Mouse (Mus musculus) myocyte (in vitro differentiated cells): ENCODE data around the gene Adgrl1. TPM values are rescaled to one million over a fixed set of nuclear protein-coding genes. Genes with fewer than 3 reads are reported as not detected.

Experiments
- polyA plus RNA-seq: library from polyadenylated mRNA; unstranded; fragments of >200 nt; fragmentation: generic; extraction: Trizol; gene quantifications from one replicate; pipeline ENCODE4 v1.2.1, GENCODE M21; 2012; ENCODE audit warnings: missing spikeins

Adgrl1 gene
- polyA plus RNA-seq, 1 experiment = 11.5 TPM

Other genes starting within 250 kb of the Adgrl1 start
- gene Gipc1, start 247.4 kb upstream of the Adgrl1 start, polyA plus RNA-seq = 85.5 TPM
- gene Ptger1, start 233.4 kb upstream of the Adgrl1 start, polyA plus RNA-seq = 0.78 TPM
- gene Pkn1, start 200.9 kb upstream of the Adgrl1 start, polyA plus RNA-seq = 34.1 TPM
- gene Ddx39, start 184.9 kb upstream of the Adgrl1 start, polyA plus RNA-seq = 113 TPM
- gene Adgre5, start 158.8 kb upstream of the Adgrl1 start, polyA plus RNA-seq = 137 TPM
- gene Gm10644, start 55.1 kb downstream of the Adgrl1 start, polyA plus RNA-seq = 0.11 TPM
- 36.8 TPM for gene Asf1b, start 55.4 kb downstream of the Adgrl1 start, polyA plus RNA-seq
- gene Prkaca, start 72.9 kb downstream of the Adgrl1 start, polyA plus RNA-seq = 181 TPM
- gene Samd1, start 97.6 kb downstream of the Adgrl1 start, polyA plus RNA-seq = 30.6 TPM
- 0.29 TPM for gene 1700067K01Rik, start 101.4 kb downstream of the Adgrl1 start, polyA plus RNA-seq
- 6.1 TPM for gene 2210011C24Rik, start 112.1 kb downstream of the Adgrl1 start, polyA plus RNA-seq
- gene Palm3, start 121.4 kb downstream of the Adgrl1 start, polyA plus RNA-seq = 4.9 TPM
- 0.07 TPM for gene Il27ra, start 142.5 kb downstream of the Adgrl1 start, polyA plus RNA-seq
- gene Rln3, start 144.9 kb downstream of the Adgrl1 start, polyA plus RNA-seq = not detected
- 0.35 TPM for gene Gm10643, start 165.0 kb downstream of the Adgrl1 start, polyA plus RNA-seq
- 9.9 TPM for gene Rfx1, start 166.7 kb downstream of the Adgrl1 start, polyA plus RNA-seq
- gene Dcaf15, start 204.7 kb downstream of the Adgrl1 start, polyA plus RNA-seq = 24.3 TPM
- 9.3 TPM for gene Podnl1, start 225.9 kb downstream of the Adgrl1 start, polyA plus RNA-seq
- 25.3 TPM for gene Cc2d1a, start 247.8 kb downstream of the Adgrl1 start, polyA plus RNA-seq
- 0.24 TPM for gene 4930432K21Rik, start 247.9 kb downstream of the Adgrl1 start, polyA plus RNA-seq